Mouse (Mus musculus) testis, postnatal 14 days (tissue): ENCODE data around the gene Spag16.
A peak's percentile ranks its signal among the peaks of the same experiment; 100 is the strongest.

ENCODE experiments used
- DNase-seq: peaks from one replicate; pipeline ENCODE4 v3.0.0; 2021; ENCODE audit warnings: low spot score

The Spag16 gene

DNA sequence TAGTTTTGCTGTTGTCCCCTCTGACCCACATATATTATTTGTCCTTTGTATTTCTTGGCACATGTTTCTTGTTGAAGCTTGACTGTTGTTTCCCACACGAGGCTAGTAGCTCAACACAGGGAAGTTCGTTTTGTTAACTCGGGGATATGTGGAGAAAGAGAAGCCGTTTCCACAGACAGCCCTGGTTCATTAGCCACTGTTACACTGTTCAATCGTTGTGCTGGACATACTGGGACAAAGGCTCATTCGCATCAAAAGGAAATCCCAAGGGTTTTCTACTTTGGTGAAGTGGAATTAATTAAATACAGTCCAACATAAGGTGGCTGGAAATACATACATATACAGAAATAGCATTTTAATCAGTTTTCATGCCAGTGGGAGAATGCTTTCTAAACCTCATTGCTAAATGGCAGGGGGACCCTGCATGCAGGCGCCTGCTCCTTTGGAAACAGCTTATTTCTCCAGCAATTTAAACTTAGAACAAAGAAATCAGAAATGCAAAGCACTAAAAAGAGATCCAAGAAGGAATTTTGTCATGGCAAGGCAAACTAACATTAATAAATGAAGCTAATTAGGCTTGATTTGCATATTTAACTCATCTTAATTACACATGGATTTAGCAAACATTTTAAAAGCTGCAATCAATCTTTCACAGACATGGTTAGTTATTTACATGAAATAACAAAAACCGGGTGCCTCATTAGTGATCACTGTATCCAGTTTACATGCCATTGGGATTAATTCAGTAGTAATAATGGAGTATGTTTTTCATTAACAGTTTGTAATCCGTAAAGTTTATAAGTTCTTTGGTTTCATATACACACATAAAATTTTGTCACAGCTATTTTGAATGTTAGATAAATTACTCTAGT is 615.7 kb downstream of the Spag16 start:
- DNase-seq: no peak

GRCm38 (mm10) chr1:70479864-70480263 is 653.1 kb downstream of the Spag16 start:
- no peak for DNase-seq

- DNase-seq: no peak
Observed at GRCm38 (mm10) chr1:70518918-70519317, 692.1 kb downstream of the Spag16 start.

DNA sequence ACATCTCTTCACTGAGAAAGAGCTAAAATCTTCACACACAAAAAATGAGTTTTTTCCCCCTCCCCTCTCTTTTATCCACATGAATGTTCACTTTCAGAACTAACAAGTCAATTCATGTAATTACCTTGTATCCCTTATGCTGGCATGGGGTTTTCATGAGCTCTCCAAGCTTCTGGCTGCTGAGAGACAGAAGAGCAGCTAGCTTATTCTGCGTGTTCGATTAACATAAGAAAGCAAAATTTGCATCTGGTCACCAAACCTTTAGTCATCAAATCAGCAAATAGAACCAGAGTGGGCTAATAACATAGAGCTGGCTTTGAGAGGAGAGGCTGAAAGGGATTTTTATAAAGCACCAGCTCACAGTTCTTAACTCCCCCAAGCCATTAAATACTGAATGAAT is 700.4 kb downstream of the Spag16 start:
- no peak for DNase-seq

GRCm38 (mm10) chr1:70529771-70530170 is 703.0 kb downstream of the Spag16 start:
- DNase-seq: no peak

DNA sequence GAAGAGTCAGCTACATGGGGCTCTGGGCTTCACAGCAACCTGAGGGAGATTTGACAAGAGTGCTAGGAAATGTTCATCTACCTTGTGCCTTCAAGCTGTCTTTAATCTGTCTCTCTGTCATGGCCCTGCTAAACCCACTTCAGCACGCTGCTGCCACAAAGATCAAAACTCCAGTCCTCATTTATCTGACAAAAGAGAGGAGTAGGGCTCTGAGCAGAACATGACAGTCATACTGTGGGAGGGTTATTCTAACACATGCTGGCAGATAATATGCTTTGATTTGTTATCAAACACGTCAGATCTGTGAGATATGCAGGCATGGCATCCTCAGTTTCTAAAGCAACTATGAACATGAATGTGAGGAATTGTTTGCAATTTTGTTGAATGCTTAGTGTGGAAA is 725.1 kb downstream of the Spag16 start:
- DNase-seq: no peak

DNA sequence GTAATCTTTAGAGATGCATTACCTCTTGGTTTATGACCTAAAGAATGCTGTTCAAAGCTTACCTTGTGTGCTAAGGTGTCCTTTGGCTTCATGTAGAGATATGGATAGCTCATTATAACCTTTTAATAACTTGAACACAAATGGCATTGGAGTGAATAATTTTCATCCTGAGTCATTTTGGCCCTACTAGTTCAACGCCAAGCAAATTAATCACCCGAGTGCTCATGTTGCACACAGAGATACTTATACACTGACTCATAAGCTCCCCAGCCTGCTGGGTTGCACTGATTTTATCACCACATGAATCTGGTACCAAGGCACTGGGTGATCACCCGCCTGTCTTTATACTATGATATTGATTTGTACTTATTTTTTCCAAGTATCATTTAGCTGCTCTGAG is 795.0 kb downstream of the Spag16 start:
- no peak for DNase-seq

DNA sequence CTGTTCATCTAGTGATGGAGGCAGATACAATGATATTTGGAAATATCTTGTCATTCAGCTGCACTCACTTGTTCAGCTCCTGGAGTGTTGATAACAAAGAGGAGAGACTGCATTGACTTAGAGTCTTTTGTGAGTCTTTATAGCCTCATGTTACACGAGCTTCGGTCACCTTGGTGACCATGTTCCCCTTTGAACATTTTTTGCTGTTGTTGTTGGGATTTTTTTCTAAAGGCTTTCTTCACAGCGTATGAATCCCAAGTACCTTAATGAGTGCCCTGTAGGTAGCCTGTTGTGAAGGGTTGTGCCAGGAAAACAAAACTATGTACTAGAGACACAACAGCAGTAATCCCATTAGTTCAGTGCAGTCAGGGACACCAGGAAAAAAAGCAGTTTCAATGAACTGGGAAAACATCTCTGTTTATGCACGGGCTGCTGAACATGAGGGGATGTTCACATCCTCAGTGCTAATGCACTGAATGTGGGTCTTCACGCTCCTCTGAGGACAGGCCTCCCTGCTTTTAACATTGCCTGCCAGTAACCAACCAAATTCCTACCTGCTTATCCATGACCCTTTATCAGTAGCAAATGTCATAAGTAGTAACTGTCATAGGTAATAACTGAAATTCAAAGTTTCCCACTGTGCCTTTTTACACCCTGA is 798.2 kb downstream of the Spag16 start:
- no peak for DNase-seq

GRCm38 (mm10) chr1:70652719-70653118 is 825.9 kb downstream of the Spag16 start:
- no peak for DNase-seq

GRCm38 (mm10) chr1:70692529-70692928 is 865.8 kb downstream of the Spag16 start:
- DNase-seq: no peak

- no peak for DNase-seq
Observed at GRCm38 (mm10) chr1:70700270-70700669, 873.5 kb downstream of the Spag16 start.

DNA sequence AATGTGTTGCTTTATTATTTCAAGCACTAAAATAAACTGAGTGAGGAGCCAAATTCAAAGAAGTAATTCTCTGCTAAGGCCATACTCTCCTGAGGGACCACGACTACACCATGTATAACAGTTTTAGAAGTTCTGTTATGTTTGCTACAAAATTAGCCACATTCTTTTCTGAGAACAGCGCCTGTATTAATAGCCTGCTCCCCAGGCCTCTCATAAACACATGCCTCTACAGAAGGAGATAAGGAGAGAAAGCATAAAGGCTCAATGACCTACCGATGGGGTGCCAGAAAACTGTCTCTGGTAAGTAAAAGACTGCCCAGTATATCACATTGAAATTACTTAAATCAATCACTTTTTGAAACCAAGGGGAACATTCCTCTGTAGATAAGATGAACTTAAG is 877.2 kb downstream of the Spag16 start:
- no peak for DNase-seq

DNA sequence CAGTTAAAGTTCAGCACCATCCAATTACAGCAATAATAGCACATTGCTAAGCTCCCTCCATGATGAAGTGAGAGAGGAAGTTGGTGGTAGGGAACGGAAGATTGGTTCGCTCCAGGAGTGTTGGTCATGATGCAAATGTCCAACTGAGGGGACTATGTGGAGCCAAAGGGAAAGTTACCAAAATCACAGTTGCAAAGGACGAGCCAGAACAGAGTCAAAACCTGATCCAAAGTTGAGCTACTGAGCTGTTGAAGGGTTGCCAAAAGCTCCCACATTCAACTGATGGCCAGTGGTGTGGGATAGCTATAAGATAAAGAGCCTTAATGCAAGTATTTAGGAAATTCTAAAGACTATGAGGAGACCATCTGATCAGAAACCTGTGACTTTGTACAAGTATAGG is 879.1 kb downstream of the Spag16 start:
- DNase-seq: no peak

DNA sequence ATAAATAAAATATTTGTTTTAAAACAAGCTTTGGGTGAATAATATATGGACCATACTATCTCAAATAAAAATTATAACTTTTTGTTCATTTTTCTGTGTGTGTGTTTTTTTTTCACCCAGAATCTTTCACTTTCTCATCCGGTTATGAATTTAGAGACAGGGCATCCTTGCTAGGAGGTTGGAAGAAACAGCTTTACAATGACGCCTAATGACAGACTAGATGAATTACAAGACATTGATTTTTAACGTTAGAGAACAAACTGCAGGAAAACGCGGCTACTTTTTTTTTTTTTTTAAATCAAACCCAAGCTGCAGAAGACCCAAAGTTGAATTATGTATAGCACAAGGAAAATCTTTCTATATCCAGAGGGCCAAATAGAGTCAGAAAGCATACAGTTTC is 898.3 kb downstream of the Spag16 start:
- DNase-seq: no peak

GRCm38 (mm10) chr1:70725655-70726066 is 898.9 kb downstream of the Spag16 start, which contains the start of gene Vwc2l:
TSS of gene Vwc2l (plus strand) at chr1:70725715.
- peak; percentile 64 for DNase-seq
